9 mouse cellular contexts compared by ENCODE assay signal in the genomic region with DNA sequence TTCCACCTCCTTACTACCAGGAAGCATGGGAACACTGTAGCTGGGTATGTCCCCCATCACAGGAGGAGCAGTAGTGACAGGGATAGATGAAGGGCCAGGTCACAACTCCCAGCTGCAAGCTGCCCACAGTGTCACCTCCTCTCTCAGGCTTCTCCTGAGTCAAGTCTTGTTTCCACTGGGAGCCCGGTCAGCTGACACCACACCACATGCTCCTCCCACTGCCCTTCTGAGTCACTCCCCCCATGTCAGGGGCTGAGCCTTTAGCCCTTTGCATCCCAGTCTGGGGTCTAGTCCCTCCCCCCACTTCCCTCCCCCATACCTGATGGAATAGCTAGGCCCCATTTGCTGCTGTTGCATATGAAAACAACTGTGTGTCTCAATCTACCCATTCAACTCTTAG. TPM values are rescaled to one million over a fixed set of nuclear protein-coding genes. Genes with fewer than 3 reads are reported as not detected.
DNase-seq lines count a peak whose midpoint lies in the region; ATAC-seq and TF ChIP-seq lines count a peak whose summit lies in the region.
"Had no signal": no experiment of that assay in that cellular context is flagged by ENCODE, and none has a peak within 500 bp of the region (broad histone marks: within the 10 kb centered on the region; RNA-seq: fewer than 3 reads in every experiment).

No protein-coding gene starts in this region.

- H3K36me3 ChIP-seq in hindbrain, embryonic 10.5 days: peaks cover 71% of the 10 kb centered on the region
- H3K36me3 ChIP-seq in hindbrain, embryonic 14.5 days (replicated peaks; ENCODE audit: control insufficient read depth, insufficient read depth): peaks cover 14% of the 10 kb centered on the region; the same call in 1 of the 2 replicates
- H3K36me3 ChIP-seq in intestine, embryonic 15.5 days: peaks cover 7% of the 10 kb centered on the region; the same call in 1 of the 2 replicates
- peaks cover 6% of the 10 kb centered on the region for H3K36me3 ChIP-seq in midbrain, embryonic 16.5 days (ENCODE audit: control insufficient read depth, insufficient read depth, low read length)

- peaks cover 35% of the 10 kb centered on the region for H3K4me1 ChIP-seq in hindbrain, embryonic 10.5 days (replicated peaks)
- peaks cover 33% of the 10 kb centered on the region for H3K4me1 ChIP-seq in hindbrain, embryonic 14.5 days (replicated peaks; ENCODE audit: control insufficient read depth, insufficient read depth, low read length)
- H3K4me1 ChIP-seq in bone marrow macrophage, adult 2 months (ENCODE audit: control insufficient read depth, insufficient read depth, low read length): peaks cover 29% of the 10 kb centered on the region
- peaks cover 34% of the 10 kb centered on the region for H3K4me1 ChIP-seq in intestine, embryonic 15.5 days (replicated peaks)
- H3K4me1 ChIP-seq in midbrain, embryonic 16.5 days (ENCODE audit: control insufficient read depth, insufficient read depth, low read length): peaks cover 26% of the 10 kb centered on the region

- H3K27me3 ChIP-seq in hindbrain, embryonic 10.5 days (ENCODE audit: insufficient read depth, poor library complexity, severe bottlenecking): no peaks in the 10 kb centered on the region
- no peaks in the 10 kb centered on the region for H3K27me3 ChIP-seq in hindbrain, embryonic 14.5 days (ENCODE audit: control insufficient read depth, insufficient read depth, low read length)
- H3K27me3 ChIP-seq in intestine, embryonic 15.5 days (replicated peaks): no peaks in the 10 kb centered on the region
- no peaks in the 10 kb centered on the region for H3K27me3 ChIP-seq in midbrain, embryonic 16.5 days (ENCODE audit: control insufficient read depth, insufficient read depth, low read depth, low read length)

- ATAC-seq in hindbrain, embryonic 14.5 days (ENCODE audit: low FRiP score): no peak
- ATAC-seq in intestine, embryonic 15.5 days: 0 out of 2 replicates have a peak, but pooled peaks have one; percentile 6
- 0 out of 2 replicates have a peak, but pooled peaks have one; percentile 12 for ATAC-seq in midbrain, embryonic 16.5 days

- H3K4me3 ChIP-seq in hindbrain, embryonic 10.5 days: no peak overlapping the region
- no peak overlapping the region for H3K4me3 ChIP-seq in hindbrain, embryonic 14.5 days (replicated peaks; ENCODE audit: low read length)
- H3K4me3 ChIP-seq in bone marrow macrophage, adult 2 months (ENCODE audit: insufficient read depth, low read length): no peak overlapping the region
- H3K4me3 ChIP-seq in intestine, embryonic 15.5 days (replicated peaks): no peak overlapping the region
- H3K4me3 ChIP-seq in midbrain, embryonic 16.5 days (ENCODE audit: low read depth, low read length): no peak overlapping the region

- no peak for TF ChIP-seq POLR2A in bone marrow macrophage, adult 2 months (IDR thresholded peaks at IDR 0.05; ENCODE audit: borderline replicate concordance, low read depth, low read length)

- 45% methylated on average over 1 of the region's 1 CpGs for WGBS in hindbrain, embryonic 10.5 days
- whole genome bisulfite sequencing in hindbrain, embryonic 14.5 days: 58% methylated on average over 1 of the region's 1 CpGs
- WGBS in intestine, embryonic 15.5 days: 20% methylated on average over 1 of the region's 1 CpGs
- WGBS in midbrain, embryonic 16.5 days: 62% methylated on average over 1 of the region's 1 CpGs

- H3K9ac ChIP-seq in hindbrain, embryonic 14.5 days: no peak overlapping the region
- no peak overlapping the region for H3K9ac ChIP-seq in intestine, embryonic 15.5 days
- no peak overlapping the region for H3K9ac ChIP-seq in midbrain, embryonic 16.5 days (ENCODE audit: low read depth, low read length)

- TF ChIP-seq CTCF in bone marrow macrophage, adult 2 months (IDR thresholded peaks at IDR 0.05; ENCODE audit: low read depth, low read length): no peak

- H3K9me3 ChIP-seq in hindbrain, embryonic 10.5 days: no peaks in the 10 kb centered on the region
- H3K9me3 ChIP-seq in hindbrain, embryonic 14.5 days (ENCODE audit: control insufficient read depth, low read length): no peaks in the 10 kb centered on the region
- H3K9me3 ChIP-seq in intestine, embryonic 15.5 days: no peaks in the 10 kb centered on the region
- no peaks in the 10 kb centered on the region for H3K9me3 ChIP-seq in midbrain, embryonic 16.5 days (replicated peaks; ENCODE audit: control insufficient read depth, low read length, poor library complexity, severe bottlenecking)

- no peak overlapping the region for H3K4me2 ChIP-seq in hindbrain, embryonic 14.5 days (replicated peaks)
- no peak overlapping the region; the same call in 1 of the 2 replicates for H3K4me2 ChIP-seq in intestine, embryonic 15.5 days (replicated peaks)
- H3K4me2 ChIP-seq in midbrain, embryonic 16.5 days (ENCODE audit: low read length): no peak overlapping the region

- H3K27ac ChIP-seq in hindbrain, embryonic 10.5 days: peak overlapping the region; percentile 73
- no peak overlapping the region for H3K27ac ChIP-seq in hindbrain, embryonic 14.5 days
- peak overlapping the region; percentile 58 for H3K27ac ChIP-seq in bone marrow macrophage, adult 2 months (ENCODE audit: insufficient read depth, low read depth, low read length)
- H3K27ac ChIP-seq in intestine, embryonic 15.5 days: peak overlapping the region; percentile 39
- peak overlapping the region; percentile 34; the same call in 1 of the 2 replicates for H3K27ac ChIP-seq in midbrain, embryonic 16.5 days (ENCODE audit: low read length)

- DNase-seq in hindbrain, embryonic 10.5 days (ENCODE audit: low spot score): no peak
- DNase-seq in hindbrain, embryonic 14.5 days (ENCODE audit: low spot score): no peak
- no peak for DNase-seq in urinary bladder, adult 2 months (ENCODE audit: low spot score)
- DNase-seq in ovary, postnatal 14 days (ENCODE audit: low spot score): no peak
- DNase-seq: lung, postnatal 14 days; right cerebral cortex, postnatal 25 days had no signal

RNA-seq across cellular contexts. Expression of gene Hs6st1, which starts 21.3 kb away (rescaled TPM):
- 5.2 and 6.2 TPM in 2 replicates for polyA plus RNA-seq in hindbrain, embryonic 10.5 days (2016; fragmentation: Nextera tagmentation; extraction: Ambion mirVana)
- 18.9 and 20.2 TPM in 2 replicates for polyA plus RNA-seq in hindbrain, embryonic 14.5 days (2014; fragmentation: Nextera tagmentation; extraction: Ambion mirVana)
- polyA plus RNA-seq in bone marrow macrophage, adult 2 months (2012; ENCODE audit: insufficient read depth, insufficient read length, missing spikeins): 22.2 and 23.4 TPM in 2 replicates
- 10.6 TPM in 2 replicates for polyA plus RNA-seq in intestine, embryonic 15.5 days (2015; fragmentation: Nextera tagmentation; extraction: Ambion mirVana)
- 9.4 and 10.8 TPM in 2 replicates for polyA plus RNA-seq in midbrain, embryonic 16.5 days (2015; fragmentation: Nextera tagmentation; extraction: Ambion mirVana)
- 29.0 and 30.1 TPM in 2 replicates for polyA plus RNA-seq in urinary bladder, adult 2 months (2012; rRNA removed)
